Mouse (Mus musculus) heart, adult 18-20 months (tissue): ENCODE data around the gene Oprm1. TPM values are rescaled to one million over a fixed set of nuclear protein-coding genes. Genes with fewer than 3 reads are reported as not detected.

Experiments
- DNase-seq, 2 experiments: peaks; one replicate each; pipeline ENCODE4 v3.0.0; 2021 to 2022; ENCODE audit warnings: mixed read lengths in 1 of 2
- total RNA-seq, 2 experiments: library from RNA; stranded (reverse); gene quantifications; 2 replicates each; pipeline ENCODE4 v1.2.3; 2021

Gene Oprm1
- total RNA-seq, 2 experiments from 2014 or later, result not detected

DNA sequence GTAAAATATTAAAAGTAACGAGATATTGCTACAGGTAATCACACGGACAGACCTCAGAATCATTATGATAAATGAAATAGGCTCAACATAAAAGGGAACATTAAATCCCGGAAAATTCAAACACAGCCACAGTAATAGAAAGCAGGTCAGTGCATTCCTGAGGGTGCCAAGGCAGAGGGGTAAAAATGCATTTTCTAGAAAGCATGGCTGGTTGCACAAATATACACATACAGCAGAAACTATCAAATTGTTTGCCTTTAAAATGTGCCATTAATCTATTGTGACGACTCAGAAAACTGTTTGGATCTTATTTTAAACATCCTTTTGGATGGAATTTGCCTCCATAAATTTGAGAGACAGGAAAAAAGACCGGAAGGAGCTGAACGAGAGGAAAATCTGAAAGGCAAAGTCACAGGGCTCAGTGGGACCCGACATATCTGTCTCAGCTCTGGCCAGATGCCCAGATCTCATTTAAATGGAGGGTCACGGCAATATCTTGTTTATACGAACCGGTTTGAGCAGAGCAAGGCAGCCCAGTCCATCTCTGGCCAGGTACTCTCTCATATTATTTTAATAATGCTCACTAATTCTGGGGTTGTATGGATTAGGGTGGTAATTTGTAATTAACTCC is 289.1 kb downstream of the Oprm1 start:
- DNase-seq, result peak in 1 of 2 experiments; percentile 5

GRCm38 (mm10) chr10:7047919-7048291 is 289.6 kb downstream of the Oprm1 start:
- peak in 1 of 2 experiments; percentile 9 for DNase-seq

DNA sequence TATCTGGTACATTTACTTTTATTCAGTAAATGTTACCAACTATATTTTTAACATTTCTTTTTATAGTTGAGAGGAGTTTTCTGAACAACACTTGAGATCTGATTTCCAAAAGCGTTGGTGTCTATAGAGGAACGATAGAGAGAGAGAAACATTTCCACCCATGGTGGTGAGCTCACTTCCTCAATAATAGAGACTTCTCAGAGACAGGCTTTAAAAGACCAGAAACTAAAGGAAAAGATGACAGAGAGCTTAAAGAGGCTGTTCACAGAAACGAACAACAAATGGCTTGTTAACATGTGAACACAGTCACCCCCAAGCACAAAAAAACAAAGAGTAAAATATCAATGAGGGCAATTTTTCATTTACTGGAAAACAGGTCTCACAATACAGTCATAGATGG is 291.6 kb downstream of the Oprm1 start:
- no peak for DNase-seq

- no peak for DNase-seq
Observed at GRCm38 (mm10) chr10:7052315-7053017, 294.2 kb downstream of the Oprm1 start, which contains the start of gene Ipcef1. Ipcef1 (minus strand) TSS chr10:7052478.

GRCm38 (mm10) chr10:7054560-7055205 is 296.4 kb downstream of the Oprm1 start:
- DNase-seq, result no peak

DNA sequence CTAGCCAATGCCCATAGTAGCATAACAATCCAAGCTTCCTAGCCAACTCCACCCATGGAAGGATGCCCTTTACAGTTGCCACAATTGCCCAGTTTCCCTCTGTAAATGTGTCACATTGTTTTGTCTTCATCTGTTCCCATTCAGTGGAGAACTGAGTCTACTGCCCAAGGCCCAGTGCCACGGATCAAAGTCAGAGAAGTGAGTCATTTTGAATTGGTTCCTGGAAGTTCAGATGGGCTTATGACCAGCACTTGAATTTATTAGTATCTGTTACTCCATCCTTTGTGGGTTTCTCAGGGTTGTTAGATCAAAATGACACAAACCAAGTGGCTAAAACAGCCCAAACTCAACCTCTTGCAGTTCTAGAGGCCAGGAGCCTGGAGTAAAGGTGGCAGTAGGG is 299.2 kb downstream of the Oprm1 start:
- DNase-seq, result no peak

DNA sequence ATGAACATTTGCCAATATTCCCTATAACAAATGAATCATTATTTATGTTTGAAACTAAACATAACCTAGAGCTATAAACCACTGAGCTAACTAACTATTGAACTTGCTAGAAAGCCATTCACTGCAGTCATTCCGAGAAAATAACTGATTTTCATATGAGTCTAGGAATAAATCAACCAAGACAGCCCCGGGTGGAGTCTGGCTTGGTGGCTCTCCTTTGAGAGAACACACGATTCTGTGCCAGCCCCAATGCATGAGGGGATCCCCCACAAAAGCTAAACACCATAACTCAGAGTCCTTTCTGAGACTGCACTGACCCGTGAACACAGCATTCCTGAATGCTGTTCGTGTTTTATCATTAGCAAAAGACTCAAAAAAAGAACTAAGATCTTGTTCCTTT is 302.0 kb downstream of the Oprm1 start:
- DNase-seq, result no peak

DNA sequence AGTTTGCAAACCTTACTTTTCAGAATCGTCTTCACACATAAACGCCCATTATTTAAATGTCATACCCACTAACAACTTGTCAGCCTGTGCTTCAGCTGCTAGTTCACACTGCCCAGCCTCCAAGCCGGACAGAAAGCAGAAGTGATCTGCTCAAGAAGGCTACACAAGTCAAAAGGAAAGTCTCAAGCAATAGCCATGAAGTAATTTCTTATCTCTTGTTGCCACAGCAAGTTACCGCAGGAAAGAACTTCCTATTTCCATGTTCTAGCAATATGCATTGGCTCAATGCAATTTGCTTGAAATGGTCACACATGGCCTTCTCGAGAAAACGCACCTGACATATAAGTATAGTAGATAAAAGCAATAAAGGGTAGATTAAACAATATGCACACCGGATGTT is 304.7 kb downstream of the Oprm1 start:
- DNase-seq, result peak in 1 of 2 experiments; percentile 43

GRCm38 (mm10) chr10:7063752-7064457 is 305.6 kb downstream of the Oprm1 start:
- no peak for DNase-seq

DNA sequence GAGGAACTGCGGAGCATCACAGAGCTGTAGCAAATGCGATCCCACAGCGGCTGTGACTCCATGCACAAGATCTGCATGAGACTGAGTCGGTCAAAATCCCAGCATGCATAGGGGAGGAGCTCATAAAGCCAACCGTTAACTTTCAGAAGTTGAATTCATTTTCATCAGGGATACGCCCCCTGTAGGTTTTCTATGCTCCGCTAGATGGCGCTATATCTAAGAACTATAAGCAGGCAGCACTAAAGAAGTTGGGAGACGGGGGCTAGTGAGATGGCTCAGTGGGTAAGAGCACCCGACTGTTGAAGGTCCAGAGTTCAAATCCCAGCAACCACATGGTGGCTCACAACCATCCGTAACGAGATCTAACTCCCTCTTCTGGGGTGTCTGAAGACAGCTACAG is 310.3 kb downstream of the Oprm1 start:
- DNase-seq, result peak in 1 of 2 experiments; percentile 38

- no peak for DNase-seq
Observed at GRCm38 (mm10) chr10:7069090-7069489, 310.8 kb downstream of the Oprm1 start.

GRCm38 (mm10) chr10:7070100-7070835 is 312.0 kb downstream of the Oprm1 start:
- DNase-seq, result no peak

DNA sequence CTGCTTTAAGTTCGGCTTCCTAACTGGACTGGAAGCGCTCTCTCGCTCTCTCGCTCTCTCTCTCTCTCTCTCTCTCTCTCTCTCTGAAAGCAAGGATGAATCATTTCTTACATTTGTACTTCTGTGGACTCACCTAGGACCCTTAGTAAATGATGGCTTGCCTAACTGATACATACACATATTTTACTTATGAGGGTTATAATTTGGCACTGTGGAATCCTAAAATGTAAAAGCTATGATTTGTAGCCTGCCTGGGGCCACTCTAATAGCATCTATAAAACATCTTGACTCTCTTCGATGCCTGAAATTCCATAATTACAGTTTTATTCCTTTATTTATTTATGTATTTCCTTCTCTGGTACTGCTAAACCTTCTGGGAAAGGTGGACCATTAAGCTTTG is 312.6 kb downstream of the Oprm1 start:
- DNase-seq, result no peak

- DNase-seq, result no peak
Observed at GRCm38 (mm10) chr10:7074231-7074630, 315.9 kb downstream of the Oprm1 start.

- DNase-seq, result no peak
Observed at GRCm38 (mm10) chr10:7075661-7076060, 317.4 kb downstream of the Oprm1 start.

GRCm38 (mm10) chr10:7076201-7076600 is 317.9 kb downstream of the Oprm1 start:
- peak; percentile 75 to 86 for DNase-seq

GRCm38 (mm10) chr10:7076662-7077211 is 318.4 kb downstream of the Oprm1 start:
- peak in 1 of 2 experiments; percentile 22 for DNase-seq

GRCm38 (mm10) chr10:7077389-7077808 is 319.1 kb downstream of the Oprm1 start:
- DNase-seq, result no peak

DNA sequence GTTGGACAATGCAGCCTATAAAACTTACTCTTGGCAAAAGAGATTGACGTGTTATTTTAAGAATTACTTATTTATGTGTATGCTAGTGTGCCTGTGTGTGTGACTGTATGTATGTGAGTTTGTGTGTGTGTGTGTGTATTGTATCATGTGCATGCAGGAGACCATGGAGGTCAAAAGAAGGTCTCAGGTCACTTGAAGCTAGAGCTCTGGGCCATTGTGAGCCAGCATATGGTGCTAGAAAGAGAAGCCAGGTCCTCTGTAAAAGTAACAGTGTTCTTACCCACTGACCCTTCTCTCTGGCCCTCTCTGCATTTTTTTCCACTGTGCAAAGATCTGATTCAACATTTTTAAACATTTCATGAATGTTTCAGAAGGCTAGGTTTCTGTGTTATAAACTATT is 319.7 kb downstream of the Oprm1 start:
- DNase-seq, result no peak
